Mouse (Mus musculus): ENCODE data around the gene Srp68.

Srp68 gene

DNA sequence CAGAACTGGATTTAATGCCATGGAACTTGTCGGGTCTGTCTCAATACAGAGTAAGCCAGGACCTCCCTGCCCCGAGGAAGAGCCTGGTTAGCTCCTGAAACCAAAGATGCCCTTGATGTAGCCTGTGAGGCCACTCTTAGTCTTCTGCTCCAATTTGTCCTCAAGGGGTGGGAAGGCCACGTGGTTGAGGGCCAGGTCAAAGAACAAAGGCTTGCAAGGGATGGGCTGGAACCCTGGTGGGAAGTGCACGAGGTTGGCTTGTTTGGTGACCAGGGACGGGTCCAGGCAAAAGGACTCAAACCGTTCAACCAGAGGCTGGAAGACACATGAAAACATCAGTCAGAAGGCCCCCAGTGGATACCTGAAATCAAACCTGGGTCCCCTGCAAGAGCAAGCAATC is 28.4 kb downstream of the Srp68 start:
- DNase-seq = no peak

DNA sequence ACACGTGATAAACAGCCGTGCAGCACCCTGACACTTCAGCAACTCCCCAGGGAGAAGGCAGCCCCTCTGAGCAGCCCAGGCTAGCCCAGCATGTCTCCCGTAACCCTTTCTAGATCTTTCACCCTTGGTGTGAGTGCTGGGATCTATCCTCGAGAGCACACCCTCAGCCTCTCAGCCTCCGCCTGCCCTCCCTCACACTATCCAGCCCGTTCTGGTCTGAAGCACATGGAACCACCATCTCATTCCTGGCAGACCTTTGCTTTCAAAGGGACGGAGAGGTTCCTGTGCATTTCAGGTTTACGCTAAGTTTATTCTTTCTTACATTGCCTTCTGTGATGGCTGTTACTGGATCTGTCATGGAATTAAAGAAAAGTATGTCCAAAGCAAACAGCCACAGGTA is 29.4 kb downstream of the Srp68 start:
- DNase-seq = no peak

DNA sequence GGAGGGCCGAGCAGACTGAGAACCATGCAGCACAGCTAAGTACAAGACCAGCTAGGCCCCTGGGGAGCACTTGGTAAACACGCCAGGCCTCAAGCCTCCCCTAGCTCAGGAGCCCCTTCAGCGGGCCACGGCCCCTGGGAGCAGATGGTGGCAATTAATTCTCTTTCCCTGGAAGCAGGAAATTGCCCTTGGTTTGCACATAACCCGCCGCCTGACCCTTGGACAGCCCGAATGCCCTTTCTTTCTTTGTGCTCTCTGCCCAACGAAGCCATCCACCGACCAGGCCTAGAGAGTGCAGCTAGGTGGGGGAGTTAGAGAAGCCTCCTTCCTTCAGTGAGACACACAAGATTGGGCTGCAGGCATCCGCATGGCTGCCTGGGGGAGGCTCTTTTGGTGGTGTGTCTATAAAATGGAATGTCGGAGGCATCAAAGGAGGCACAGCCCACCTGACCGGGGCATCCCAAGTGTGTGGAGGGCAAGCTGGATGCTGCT is 32.2 kb downstream of the Srp68 start:
- no peak for DNase-seq

DNA sequence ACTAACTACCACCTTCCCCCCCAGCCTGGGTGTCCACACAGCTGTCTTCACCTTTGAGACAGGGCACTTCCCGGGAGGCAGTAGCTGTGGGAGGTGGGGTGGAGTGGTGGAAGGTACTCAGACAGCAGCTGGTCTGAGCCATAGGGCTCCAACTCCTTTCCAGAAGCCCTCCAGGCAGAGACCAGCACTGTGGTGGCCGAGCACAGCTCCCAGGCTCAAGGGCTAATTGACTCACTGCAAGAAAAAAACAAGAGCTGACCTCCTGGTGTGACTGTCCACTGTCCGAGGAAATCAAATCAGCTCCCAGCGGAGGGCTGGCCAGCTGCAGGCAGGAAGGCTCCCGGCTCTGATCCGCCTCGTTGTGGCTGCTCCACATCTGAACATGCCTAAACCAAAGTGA is 34.2 kb downstream of the Srp68 start:
- DNase-seq = no peak

DNA sequence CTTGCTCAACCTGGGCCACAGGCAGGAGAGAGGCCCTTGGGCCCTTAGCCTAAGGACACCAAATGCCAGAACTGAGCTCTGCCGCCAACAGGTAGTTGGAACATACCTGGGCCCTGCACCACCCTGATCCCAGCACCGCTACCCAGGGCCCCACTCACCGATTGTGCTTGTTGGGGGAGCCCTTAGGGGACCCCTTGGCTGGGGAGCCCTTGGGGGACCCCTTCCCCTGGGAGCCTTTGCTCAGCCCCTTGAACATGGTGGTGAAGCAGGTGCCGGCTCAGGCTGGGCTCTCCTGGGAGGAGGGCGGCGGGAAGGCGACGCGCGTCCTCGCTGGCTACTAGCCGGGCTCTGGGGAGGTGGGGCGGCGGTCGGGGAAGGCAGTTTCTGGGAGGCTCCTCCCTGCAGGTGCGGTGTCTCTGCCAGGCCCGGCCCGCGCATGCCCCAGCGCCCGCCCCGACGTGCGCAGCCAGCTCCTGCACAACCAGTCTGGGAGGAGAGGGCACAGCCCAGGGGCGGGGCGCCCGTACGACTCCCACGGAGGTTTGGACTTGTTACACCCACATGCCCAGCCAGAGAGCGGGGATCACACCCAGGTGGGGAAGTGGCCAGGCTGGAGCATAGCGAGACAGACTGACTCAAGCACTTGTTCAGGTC is 36.1 kb downstream of the Srp68 start, which contains the start of gene Evpl:
TSS of gene Evpl (minus strand) at position 336 of the 654 bp plus-strand sequence.
- DNase-seq = no peak

DNA sequence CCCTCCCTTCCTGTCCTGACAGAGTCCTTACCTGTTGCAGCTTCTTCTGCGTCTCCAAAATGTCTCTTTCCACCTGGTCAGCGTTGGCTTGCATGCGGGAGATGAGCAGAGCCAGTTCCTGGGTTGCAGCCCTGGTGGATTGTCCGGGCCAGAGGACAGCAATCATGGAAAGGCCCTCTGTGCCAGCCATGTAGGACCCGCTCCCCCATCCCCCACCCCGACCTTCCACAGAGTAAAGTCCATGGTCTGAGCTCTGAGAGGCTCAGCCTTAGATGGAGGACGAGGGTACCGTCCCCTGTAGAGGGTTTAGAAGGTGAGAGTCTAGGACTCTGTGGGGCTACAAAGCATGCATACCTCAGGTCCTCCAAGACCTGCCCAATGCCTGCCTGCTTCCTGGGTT is 39.1 kb downstream of the Srp68 start:
- no peak for DNase-seq

DNA sequence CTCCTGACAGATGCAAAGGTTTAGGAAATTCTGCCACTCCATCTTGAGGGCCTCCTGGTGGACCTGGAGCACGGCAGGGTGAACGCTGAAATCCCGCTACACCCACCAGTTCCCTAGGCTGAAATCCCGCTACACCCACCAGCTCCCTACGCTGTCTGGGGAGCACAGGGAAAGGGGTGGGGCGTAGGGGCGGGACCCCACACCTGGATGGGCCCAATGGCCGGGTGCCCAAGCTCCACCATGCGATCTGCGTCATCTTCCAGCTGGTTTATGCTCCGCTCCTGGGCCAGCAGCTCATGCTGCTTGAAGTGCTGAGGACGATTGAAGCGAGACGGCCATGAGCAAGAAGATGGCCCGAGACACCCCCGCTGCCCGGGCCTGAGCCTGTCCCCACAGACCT is 41.6 kb downstream of the Srp68 start:
- DNase-seq = no peak

DNA sequence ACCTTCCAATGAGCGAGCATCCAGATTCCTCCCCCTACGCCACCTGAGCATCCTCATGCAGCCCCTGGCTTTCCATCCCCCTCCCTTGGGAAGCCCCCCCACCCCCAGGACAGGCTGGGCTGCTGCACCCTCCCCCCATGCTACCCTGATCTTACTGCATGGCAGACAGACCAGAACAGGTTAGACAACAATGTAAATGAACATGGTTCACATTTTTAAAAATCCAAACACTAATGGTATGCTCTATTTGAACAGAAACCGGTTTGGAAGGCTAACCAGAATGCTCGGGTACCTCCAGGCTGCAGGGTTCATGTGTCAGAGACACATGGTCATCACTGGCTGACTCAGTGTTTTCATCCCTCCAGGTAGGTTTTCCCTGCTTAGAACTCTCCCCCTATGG is 45.3 kb downstream of the Srp68 start:
- DNase-seq = no peak

DNA sequence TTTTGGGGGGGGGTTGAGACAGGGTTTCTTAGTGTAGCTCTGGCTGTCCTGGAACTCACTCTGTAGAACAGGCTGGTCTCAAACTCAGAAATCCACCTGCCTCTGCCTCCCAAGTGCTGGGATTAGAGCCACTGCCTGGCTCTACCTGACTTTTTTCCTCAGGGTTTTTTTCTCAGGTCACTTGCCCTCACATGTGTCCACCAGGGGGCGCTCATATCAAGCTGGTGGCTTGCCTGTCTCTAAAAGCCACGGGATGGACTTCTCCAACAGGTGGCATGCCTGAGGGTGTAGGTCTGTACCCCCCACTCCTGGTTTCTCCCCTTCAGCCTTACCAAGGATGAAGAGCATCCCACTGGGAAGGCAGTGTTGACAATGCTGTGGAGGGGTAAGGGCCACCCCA is 47.6 kb downstream of the Srp68 start:
- peak; percentile 80 to 84 for DNase-seq

DNA sequence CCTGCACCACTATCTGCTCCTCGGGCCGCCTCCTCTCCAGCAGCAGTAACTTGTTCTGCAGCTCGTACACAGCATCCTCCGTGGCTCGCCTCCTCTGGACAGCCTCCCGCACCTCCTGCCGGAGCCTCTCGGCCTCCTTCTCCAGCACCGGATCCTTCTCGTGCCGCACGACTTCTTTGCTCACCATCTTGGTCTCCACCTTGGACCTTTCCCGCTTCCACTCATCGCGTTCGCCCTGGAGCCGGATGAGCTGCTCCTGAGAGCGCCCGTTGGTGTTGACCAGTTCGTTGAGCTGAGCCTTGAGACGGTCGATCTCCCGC is 51.3 kb downstream of the Srp68 start:
- DNase-seq = no peak

DNA sequence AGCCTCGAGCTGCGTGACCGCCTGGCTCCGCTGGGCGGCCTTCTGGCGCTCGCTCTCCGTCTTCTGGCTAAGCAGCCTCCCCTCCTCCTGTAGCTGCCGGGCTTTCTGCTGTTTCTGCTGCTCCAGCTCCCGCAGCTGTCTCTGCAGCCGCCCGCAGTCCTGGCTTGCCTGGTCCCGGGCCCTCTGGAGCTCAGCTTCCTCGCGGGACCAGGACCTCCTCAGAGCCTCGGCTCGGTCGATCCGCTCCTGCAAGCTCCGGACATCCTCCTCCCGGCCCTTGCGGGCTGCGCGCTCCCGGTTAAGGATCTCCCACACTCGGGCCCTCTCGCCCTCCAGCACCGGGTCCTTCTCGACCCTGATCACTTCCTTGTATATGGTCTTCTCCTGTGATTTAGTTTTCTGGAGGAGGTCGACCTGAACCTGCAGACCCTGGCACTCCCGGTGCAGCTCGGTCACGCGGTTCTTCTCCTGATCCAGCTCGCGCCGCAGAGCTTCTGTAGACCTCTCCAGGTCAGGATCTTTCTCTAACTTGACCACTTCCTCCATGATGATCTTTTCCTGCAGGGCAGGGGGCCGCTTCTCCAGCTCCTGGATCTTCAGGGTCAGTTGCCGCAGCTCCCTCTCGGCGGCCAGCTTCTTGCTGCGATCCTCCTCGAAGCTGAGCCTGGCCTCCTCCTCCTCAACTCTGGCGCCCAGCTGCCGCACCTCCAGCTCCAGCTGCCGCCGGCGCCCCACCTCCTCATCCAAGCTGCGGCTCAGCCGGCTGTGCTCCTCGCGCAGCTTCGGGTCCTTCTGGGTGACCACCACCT is 51.9 kb downstream of the Srp68 start:
- no peak for DNase-seq

DNA sequence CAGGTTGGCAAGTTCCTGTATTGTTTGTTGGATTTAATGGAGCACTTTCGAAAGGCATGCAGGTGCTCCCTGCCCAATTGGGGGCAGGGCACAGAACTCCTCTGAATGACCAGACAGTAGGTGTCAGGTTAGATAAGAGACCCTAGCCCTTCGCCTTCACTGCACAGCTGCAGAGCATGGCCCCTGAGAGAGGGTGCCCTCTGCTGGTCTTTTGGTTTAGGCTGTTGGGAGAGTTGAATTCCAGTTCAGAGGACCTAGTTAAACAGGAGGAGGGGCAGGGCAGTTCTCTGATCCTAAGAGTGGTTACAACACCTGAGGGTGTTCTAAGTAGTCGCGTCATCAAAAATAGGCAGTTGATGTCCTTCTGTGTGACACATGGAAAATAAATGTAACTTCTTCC is 54.1 kb downstream of the Srp68 start:
- peak; percentile 54 to 55 for DNase-seq

DNA sequence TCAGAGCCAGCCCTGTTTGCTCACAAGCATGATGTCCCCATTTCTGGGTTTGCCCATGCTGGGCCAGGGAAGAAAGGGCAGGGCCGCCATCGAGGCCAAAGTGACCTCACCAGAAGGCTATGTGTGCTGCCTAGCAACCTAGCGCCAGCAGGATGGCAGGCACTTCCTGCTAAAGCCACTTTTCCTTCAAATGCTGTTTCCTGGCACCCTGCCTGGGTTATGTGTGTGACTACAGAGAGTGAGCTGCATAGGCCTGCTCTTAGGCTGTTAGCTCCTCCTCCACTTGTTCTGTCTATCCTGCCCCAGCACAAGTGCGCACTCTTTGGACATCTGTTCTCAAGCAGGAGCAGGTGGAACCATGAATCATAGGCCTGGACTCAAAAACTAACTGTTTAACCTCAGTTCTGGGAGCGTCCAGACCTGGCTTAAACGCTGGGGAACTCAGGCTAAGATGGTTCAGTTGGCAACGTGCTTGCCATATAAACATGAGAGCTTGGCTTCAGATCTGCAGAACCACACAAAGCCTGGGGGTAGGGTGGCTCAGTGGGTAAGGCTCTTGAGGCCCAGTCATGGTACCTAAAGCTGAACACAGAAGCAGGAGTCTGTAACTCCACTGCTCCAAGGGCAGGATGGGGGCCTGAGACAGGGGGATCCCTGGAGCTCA is 55.1 kb downstream of the Srp68 start:
- peak; percentile 47 to 49 for DNase-seq

DNA sequence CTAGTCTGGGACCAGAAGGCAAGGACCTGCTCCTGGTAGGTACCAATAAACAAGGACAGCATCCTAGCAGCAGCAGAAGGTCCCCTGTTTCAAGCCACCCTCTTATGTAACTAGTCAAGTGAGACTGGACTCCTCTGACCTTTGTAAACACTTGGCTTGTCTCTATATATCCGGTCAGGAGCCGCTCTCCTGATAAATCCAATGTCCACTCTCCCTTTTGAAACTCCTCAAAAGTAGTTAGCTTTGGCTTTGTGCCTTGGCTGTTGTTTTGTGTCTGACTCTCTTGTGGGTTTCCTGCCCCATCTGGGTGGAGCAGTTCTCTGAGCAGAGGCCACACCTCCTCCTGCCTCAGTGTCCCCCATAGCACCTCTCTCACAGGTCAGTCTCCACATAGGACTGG is 55.8 kb downstream of the Srp68 start:
- DNase-seq = no peak

DNA sequence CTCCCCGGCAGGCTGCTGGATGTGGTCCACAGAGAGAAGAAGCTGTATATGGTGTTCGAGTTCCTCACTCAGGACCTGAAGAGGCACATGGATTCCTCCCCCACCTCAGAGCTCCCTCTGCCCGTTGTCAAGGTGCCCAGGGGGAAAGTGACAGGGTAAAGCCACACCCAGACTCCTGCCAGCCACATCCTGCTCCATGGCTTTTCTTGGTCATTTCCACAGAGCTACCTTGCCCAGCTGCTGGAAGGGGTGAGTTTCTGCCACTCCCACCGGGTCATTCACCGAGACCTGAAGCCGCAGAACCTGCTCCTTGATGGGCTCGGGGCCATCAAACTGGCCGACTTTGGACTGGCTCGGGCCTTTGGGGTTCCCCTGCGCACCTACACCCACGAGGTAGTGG is 57.5 kb downstream of the Srp68 start:
- no peak for DNase-seq

DNA sequence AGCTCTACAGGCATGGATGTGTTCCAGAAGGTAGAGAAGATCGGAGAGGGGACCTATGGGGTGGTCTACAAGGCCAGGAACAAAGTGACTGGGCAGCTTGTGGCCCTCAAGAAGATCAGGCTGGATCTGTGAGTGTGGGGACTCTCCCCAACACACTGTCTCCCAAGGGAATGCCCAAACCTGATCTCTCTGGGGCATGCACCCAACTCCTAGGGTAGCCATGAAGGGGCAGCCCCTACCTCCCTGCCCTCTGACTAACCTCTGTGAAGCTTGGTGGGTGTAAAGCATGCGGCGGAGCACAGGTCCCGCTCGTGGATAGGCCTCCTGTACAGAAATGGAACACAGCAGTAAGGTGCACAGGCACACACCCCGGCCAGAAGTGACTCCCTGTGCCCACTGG is 58.0 kb downstream of the Srp68 start:
- DNase-seq = no peak

DNA sequence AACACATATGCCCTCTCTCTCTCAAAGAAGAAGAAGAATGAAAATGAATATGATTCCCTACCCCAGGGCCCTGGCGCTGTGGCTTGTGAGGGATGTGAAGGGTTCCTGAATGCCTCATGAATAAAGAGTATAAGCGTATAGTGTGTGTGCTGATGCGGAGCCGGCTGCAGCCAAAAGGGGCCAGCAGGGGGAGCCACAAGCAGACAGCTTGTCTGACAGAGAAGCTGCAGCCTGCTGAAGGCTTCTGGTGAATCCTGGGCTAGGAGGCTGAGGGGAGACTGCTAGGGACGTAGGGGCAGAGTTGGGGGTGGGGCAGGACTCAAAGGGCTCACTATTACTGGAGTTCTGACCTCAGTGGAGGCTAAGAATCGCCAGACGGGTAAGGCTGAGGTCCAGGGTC is 58.8 kb downstream of the Srp68 start:
- no peak for DNase-seq

DNA sequence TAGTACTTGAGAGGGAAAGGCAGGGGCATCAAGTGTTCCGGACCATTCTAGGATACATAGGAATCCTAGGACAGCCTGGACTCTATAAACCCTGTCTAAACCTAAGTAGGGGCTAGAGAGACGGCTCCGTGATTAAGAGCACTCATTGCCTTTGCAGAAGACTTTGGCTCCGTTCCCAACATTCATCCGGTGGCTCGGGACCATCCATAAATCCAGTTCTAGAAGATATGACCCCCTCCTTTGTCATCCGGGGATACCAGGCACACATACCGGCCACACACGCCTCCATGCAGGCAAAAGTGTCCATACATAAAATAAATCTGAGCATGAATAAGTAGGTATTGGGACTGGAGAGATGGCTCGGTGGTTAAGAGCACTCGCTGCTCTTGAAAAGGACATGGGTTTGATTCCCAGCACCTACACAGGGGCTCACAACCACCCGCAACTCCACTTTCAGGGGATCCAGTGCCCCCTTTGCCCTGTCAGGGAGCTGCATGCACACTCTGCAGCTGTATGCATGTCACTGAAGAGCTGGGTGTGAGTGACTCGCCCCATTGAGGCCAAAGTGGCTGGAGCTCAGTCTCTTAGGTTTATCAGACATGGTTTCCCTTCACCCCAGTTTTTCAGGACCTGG is 60.0 kb downstream of the Srp68 start:
- no peak for DNase-seq

DNA sequence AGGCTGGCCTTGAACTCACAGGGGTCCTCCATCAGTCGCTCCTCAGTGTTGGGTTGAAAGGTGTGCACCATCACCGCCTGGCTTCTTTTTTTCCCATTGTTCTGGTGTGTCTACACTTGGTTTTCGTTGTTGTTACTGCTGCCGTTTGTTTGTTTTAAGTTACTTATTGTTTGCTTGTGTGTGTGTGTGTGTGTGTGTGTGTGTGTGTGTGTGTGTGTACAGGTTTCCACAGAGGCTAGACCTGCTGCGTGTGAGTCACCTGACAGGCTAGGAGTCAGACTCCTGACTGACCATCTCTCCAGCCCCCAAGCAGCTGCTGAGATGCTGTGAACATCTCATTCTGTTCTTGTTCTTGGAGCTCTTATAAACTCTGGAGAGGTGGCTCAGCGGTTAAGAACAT is 61.2 kb downstream of the Srp68 start:
- DNase-seq = no peak

DNA sequence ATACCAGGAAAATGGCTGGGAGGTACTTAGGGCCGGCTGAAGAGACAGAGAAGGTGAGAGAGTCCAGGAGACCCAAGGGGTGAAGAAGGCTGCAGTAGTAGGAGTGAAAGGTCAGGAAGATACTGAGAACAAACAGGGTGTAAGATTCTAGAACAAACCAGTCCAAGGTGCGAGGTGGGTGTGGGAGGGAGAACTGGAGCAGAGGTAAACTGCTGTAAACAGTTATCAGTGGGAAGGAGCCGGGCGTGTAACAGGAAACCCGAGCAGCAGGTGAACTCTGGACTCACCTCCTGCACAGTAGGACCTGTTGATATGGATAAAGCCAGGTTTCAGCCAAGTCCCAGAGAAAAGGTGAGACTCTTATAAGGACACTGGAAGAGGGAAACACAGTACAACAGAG is 63.3 kb downstream of the Srp68 start:
- DNase-seq = no peak

DNA sequence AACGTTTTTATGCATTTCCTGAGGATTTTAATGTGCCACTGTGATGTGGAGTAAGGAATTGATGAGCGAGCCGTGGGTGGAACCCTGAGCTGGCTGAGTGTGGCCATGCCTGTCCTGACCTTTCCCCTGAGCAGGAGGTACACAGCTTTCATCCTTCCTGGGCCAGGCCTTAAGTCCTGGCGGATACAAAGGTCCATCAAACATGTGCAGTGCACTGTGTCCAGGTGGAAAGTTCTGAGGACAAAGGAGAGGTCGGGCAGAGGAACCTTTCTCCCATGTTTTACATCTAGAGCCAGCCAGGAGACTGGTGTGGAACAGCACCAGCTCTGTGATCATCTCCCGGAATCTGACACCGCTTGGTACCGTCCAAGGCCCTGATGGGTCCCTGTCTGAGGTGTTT is 64.8 kb downstream of the Srp68 start:
- DNase-seq = no peak

DNA sequence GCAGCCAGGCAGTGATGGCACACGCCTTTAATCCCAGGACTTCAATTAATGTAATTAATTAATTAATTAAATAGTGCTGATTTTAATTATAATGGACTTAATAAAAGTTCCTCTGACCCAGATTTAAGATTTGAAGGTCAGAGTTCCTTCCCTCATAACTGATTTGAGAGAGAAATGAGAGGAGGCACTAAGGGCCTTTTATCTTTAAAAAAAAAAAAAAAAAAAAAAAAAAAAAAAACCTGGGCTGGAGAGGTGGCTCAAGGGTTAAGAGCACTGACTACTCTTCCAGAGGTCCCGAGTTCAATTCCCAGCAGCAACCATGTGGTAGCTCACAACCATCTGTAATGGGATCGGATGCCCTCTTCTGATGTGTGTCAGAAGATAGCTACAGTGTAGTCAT is 65.4 kb downstream of the Srp68 start:
- DNase-seq = no peak

DNA sequence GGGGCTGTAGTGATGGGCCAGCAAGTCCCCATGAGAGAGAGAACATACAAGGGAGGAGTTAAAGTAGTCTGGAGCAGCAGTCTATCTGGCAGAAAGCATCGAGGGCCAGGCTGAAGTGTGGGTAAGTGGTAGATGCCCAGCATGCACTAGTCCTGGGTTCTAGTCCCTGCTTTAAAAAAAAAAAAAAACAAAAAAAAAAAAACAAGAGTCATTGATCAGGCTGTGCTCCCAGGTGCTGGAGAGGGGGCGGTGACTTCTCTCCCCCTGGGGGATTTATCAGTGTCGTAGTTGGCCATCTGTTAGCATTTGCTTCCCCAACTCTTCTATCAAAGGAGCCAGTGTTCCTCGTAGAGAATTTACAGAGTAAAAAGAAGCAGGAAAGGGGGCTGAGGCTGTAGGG is 67.3 kb downstream of the Srp68 start:
- no peak for DNase-seq

DNA sequence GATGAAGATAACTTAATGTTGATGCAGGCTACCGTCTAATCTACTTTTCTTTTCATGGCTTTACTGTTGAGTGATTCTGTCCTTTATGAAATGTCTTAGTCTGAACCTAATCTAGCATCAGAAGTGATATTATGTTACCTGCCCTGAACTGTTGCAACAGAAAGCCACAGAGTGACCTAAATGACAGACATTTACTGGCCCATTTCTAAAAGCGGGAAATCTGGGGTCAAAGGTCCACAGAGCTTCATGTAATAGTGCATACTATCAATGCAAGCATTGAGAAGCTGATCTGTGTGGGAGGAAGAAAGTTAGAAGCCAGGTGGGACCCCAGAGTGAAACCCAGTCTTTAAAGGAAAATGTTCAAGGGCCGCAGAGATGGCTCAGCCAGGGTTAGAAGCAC is 70.9 kb downstream of the Srp68 start:
- DNase-seq = no peak

Measured in cerebellum, adult 18-20 months (tissue).